Mouse (Mus musculus) liver, embryonic 18 days (tissue): ENCODE results near the gene Neurog3. TPM values are rescaled to one million over a fixed set of nuclear protein-coding genes. Genes with fewer than 3 reads are reported as not detected.

Experiments used
- polyA plus RNA-seq: library from polyadenylated mRNA; depleted of rRNA; stranded (reverse); fragments of >200 nt; gene quantifications from 2 replicates; pipeline ENCODE4 v1.2.3, GENCODE M21; 2012; rRNA removed

The Neurog3 gene
- polyA plus RNA-seq = not detected in 2 replicates

GRCm38 (mm10) chr10:62132691-62133281 is at the start of gene Neurog3:
TSS of gene Neurog3 (plus strand) at chr10:62133090.

GRCm38 (mm10) chr10:62143820-62144219 is 10.9 kb downstream of the Neurog3 start, which contains the start of gene Fam241b:
TSS of gene Fam241b (minus strand) at chr10:62143920.

Other genes with a start within 250 kb of the Neurog3 start
- 1.8 TPM in 2 replicates for gene Col13a1, start 154.0 kb upstream of the Neurog3 start, polyA plus RNA-seq
- gene Fam241b, start 10.8 kb downstream of the Neurog3 start, polyA plus RNA-seq = 0.64 and 0.76 TPM in 2 replicates
- gene Tspan15, start 98.2 kb downstream of the Neurog3 start, polyA plus RNA-seq = 6.8 and 7.6 TPM in 2 replicates
- 0.02 and 0.08 TPM in 2 replicates for gene Tacr2, start 119.3 kb downstream of the Neurog3 start, polyA plus RNA-seq
- gene Hk1, start 246.8 kb downstream of the Neurog3 start, polyA plus RNA-seq = 34.5 and 38.8 TPM in 2 replicates